Mouse (Mus musculus) forebrain, embryonic 15.5 days (tissue): Measurements from ENCODE around the gene Rfxank. TPM values are rescaled to one million over a fixed set of nuclear protein-coding genes. Genes with fewer than 3 reads are reported as not detected.

ENCODE experiments used
- ATAC-seq: fragments of 200-750 bp; cut with Nextera tagmentation; replicated peaks from 2 replicates; pipeline ENCODE4 v1.8.0; 2017; ENCODE audit warnings: mild to moderate bottlenecking, moderate TSS enrichment, moderate library complexity
- H3K27ac ChIP-seq: fragments of 300-500 bp; sonication (generic); replicated peaks from 2 replicates; pipeline ENCODE4 v1.5.1; 2015; ENCODE audit warnings: mild to moderate bottlenecking, inconsistent platforms
- H3K27me3 ChIP-seq: fragments of 300-500 bp; sonication (generic); 2 replicates; pipeline ENCODE4 v1.6.1; 2015; ENCODE audit warnings: inconsistent platforms
- H3K36me3 ChIP-seq: fragments of 300-500 bp; sonication (generic); 2 replicates; pipeline ENCODE4 v1.6.1; 2015; ENCODE audit warnings: mild to moderate bottlenecking, inconsistent platforms
- H3K4me1 ChIP-seq: fragments of 300-500 bp; sonication (generic); 2 replicates; pipeline ENCODE4 v1.6.1; 2015; ENCODE audit warnings: inconsistent platforms
- H3K4me2 ChIP-seq: fragments of 300-500 bp; sonication (generic); replicated peaks from 2 replicates; pipeline ENCODE4 v1.6.1; 2015; ENCODE audit warnings: mild to moderate bottlenecking, inconsistent platforms
- H3K4me3 ChIP-seq: fragments of 300-500 bp; sonication (generic); 2 replicates; pipeline ENCODE4 v1.5.1; 2015; ENCODE audit warnings: mild to moderate bottlenecking, inconsistent platforms
- H3K9ac ChIP-seq: fragments of 300-500 bp; sonication (generic); replicated peaks from 2 replicates; pipeline ENCODE4 v1.6.1; 2015; ENCODE audit warnings: mild to moderate bottlenecking, inconsistent platforms
- H3K9me3 ChIP-seq: fragments of 300-500 bp; sonication (generic); 2 replicates; pipeline ENCODE4 v1.6.1; 2016; ENCODE audit warnings: inconsistent platforms
- WGBS: fragments of 180-500 bp; shearing (Covaris S2); methylation state at CpG from one replicate; pipeline ENCODE4 v1.1.7; 2015; ENCODE audit warnings: mixed read lengths; 5-methylcytosine and 5-hydroxymethylcytosine counted together
- polyA plus RNA-seq: library from polyadenylated mRNA; unstranded; fragments of >200 nt; fragmentation: Nextera tagmentation; extraction: Ambion mirVana; gene quantifications from 2 replicates; pipeline ENCODE4 v1.2.1, GENCODE M21; 2015

Rfxank gene
- polyA plus RNA-seq, 1 experiment from 2014 or later: 11.5 TPM

DNA sequence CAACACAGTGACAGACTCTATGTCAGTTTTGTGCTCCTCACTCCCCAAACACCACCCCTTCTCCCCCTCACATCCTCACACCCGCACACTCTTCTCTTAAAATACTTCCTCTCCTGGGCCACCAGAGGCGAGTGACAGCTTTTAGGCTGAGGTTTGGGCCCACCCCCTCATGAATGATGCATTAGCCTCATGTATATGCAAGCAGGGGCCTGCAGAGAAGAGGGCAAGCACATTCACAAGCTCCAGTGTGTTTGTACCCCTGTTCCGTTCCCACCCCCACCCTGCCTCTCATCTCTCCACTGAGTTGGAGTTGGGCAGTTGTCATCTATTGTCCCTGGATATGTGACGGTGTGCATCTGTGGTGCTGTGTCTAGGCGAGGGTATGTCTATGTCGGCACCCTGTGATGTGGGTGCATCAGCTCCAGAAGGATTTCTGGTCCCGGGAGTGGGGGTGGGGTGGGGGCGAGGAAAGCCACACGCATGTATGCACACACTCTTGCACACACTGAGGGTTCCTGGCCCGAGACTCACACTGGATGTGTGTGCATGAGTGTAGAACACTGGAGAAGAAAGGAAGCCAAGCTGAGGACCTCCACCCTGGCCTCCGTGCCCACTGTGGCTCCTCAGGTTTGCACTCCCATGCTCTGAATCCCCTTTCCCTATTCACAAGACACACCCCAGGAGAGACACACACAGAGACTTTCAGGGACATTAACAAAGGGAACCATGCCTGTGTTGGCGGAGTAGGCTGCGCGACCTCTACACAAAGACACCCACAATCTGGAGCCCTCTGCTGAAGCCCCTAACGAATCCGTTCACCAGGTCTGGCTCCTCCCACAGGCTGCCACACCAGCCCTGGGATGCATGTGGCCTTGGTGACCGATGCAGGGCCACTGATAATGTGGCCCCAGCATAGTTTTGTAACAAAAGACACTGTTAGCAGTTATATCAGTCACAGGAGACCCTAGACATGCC is 19.9 kb downstream of the Rfxank start:
- 3% methylated on average over 17 of the region's 17 CpGs for WGBS
- H3K4me1 ChIP-seq: peaks cover 33% of the 10 kb centered on the region
- H3K4me3 ChIP-seq: peak overlapping the region; percentile 70
- peak; percentile 92 for ATAC-seq
- peak overlapping the region; percentile 70 for H3K4me2 ChIP-seq
- no peaks in the 10 kb centered on the region for H3K9me3 ChIP-seq
- H3K27ac ChIP-seq: peak overlapping the region; percentile 99
- H3K27me3 ChIP-seq: peaks cover 3% of the 10 kb centered on the region; the same call in 1 of the 2 replicates
- H3K9ac ChIP-seq: peak overlapping the region; percentile 90
- H3K36me3 ChIP-seq: peaks cover 26% of the 10 kb centered on the region

DNA sequence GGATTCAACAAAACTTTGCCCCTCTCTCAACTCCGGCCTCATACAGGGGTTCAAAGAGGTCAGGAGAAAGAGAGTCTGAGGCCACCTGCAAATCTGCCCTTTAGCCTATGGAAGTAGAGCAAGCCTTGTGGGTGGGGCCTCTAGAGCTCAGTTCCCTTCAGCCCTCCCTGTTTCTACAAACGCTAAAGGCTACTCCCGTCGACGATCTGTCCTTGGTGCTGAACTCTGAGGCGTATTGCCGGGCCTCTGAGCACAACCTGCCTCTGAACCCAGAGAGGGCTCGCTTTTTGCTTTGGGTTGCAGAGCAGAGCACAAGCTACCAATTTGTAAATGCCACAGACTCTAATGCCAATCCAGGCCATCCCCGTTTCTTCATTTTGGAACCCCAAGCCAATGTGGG is 21.3 kb downstream of the Rfxank start:
- no peaks in the 10 kb centered on the region for H3K9me3 ChIP-seq
- H3K27me3 ChIP-seq: peaks cover 3% of the 10 kb centered on the region; the same call in 1 of the 2 replicates
- H3K4me1 ChIP-seq: peaks cover 41% of the 10 kb centered on the region
- H3K9ac ChIP-seq: peak overlapping the region; percentile 90; the same call in 1 of the 2 replicates
- H3K27ac ChIP-seq: no peak overlapping the region
- peaks cover 40% of the 10 kb centered on the region for H3K36me3 ChIP-seq
- 12% methylated on average over 9 of the region's 9 CpGs for WGBS
- H3K4me3 ChIP-seq: peak overlapping the region; percentile 70
- peak overlapping the region; percentile 70 for H3K4me2 ChIP-seq
- ATAC-seq: no peak

DNA sequence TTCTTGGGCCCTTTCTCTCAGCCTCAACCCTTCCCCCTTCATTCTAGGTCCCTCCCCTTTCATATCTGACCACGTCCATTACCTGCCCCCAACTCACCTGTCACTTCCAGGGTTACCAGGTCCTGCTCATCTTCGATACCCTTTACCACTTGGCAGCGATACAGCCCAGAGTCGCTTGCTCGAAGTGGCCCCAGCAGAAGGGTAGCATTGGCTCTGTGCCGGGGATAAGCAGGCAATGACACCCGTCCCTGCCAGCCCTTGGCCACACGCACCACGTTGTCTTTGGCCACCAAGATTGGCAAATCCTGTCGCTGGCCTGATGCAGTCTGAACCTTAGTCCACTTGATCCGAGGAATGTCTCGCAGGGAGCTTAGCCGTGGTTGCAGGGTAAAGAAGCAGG is 24.1 kb downstream of the Rfxank start:
- Histone ChIP-seq H3K36me3 (peaks cover 68% of the 10 kb centered on the region), H3K4me2 (no peak overlapping the region), H3K9me3 (no peaks in the 10 kb centered on the region), H3K4me3 (no peak overlapping the region), H3K9ac (peak overlapping the region; percentile 9; the same call in 1 of the 2 replicates), H3K27ac (no peak overlapping the region), H3K27me3 (peaks cover 3% of the 10 kb centered on the region; the same call in 1 of the 2 replicates), H3K4me1 (peaks cover 47% of the 10 kb centered on the region)
- no peak for ATAC-seq
- WGBS: 72% methylated on average over 13 of the region's 13 CpGs

DNA sequence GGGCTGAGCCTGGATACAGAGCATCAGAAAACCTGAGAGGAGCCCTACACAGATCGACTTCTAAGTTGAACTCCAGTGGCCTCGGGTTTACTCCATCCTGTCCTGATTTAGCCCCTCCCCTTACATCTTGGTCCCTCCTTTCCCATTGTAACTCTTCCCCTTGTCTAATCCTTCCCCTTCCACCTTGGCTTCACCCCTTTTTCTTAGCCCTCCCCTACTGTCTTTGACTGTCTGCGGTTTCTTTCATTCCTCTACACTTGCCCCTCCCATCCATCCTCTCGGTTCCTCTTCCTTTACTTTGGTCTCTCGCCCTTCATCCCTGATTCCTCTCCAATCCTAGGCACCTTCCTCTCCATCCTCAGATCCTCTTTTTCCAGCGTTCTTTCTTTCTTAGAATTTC is 24.5 kb downstream of the Rfxank start:
- Histone ChIP-seq H3K36me3 (peaks cover 72% of the 10 kb centered on the region), H3K4me2 (no peak overlapping the region), H3K4me1 (peaks cover 50% of the 10 kb centered on the region), H3K27me3 (peaks cover 3% of the 10 kb centered on the region; the same call in 1 of the 2 replicates), H3K4me3 (no peak overlapping the region), H3K9me3 (no peaks in the 10 kb centered on the region), H3K27ac (no peak overlapping the region), H3K9ac (0 out of 2 replicates have a peak overlapping the region, but pooled peaks have one; percentile 9)
- no peak for ATAC-seq
- 22% methylated on average over 6 of the region's 6 CpGs for WGBS

DNA sequence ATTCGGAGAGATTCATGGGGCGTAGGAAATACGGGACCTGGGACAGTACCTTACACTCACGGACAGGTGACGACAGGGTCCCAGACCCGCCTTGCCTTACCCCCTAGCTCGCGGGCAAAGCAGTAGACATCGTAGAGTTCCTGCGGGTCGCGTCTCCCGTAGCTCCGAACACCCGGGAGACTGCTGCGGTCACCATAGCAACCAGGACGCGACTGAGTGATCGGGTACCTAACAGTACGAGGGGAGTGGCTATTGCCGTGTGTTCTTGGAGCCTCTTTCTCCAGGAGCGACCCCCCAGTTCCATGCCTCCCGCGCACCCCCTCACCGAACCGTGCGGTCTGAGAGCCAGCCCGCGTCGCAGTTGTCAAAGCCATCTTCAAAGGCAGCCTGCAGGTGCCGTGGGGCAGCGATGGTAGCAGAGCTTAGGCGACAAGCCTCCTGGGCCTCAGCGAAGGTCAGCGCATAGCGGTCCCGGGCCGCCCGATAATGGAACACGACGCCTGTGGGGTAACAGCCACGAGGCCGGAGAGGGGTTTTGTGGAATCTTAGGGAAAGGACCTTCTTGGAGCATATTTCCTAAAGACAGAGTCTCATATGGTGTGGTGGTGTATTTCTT is 26.4 kb downstream of the Rfxank start:
- 13% methylated on average over 43 of the region's 43 CpGs for WGBS
- H3K27me3 ChIP-seq: peaks cover 3% of the 10 kb centered on the region; the same call in 1 of the 2 replicates
- H3K4me3 ChIP-seq: no peak overlapping the region
- H3K9ac ChIP-seq: no peak overlapping the region
- H3K27ac ChIP-seq: no peak overlapping the region
- no peak overlapping the region for H3K4me2 ChIP-seq
- H3K4me1 ChIP-seq: peaks cover 41% of the 10 kb centered on the region
- H3K36me3 ChIP-seq: peaks cover 92% of the 10 kb centered on the region
- 0 out of 2 replicates have a peak, but pooled peaks have one; percentile 14 for ATAC-seq
- no peaks in the 10 kb centered on the region for H3K9me3 ChIP-seq

DNA sequence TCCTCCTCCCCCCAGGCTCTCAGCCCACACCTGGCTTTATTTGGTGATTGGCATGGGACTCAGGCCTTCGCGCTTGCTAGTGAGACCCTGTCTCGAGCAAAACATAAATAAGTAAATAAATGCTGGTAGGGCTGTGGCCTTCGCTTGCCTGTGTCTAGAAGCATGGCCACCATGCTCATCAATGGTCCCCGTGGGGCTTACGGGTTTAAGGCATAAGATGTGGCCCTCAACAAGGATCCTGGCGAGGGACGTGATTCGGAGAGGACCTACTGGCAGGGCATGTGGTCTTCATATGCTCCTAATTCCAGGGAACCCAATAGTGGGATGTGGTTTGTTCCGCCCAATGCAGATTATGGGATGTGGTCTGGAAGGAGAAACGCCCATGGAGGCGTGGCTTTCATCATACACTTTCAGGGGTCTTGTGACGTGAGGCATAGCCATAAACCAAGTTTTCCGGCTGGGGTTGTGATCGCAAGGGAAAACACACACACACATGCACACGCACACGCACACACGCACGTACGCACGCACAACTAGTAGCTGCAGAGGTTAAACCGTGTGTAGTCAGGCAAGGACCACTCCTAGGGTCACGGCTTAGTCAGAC is 27.7 kb downstream of the Rfxank start:
- H3K4me1 ChIP-seq: peaks cover 32% of the 10 kb centered on the region

DNA sequence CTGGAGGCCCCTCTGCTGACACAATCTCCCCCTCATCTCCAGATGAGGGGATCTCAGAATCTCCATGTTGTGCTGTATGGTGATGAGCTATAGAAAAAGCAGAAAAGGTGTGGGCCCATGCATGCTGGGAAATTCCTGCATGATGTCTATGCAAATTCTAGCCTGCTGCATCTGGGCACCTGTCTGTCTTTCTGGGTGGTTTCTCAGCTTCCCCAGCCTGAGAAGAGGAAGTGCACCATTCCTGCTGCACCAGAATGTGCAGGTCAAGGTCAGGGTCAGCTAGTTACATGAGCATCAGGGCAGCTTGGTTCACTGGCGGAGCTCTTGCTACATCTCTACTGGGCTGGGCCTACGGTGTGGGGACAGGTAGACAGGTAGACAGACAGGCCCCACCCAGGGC is 28.5 kb downstream of the Rfxank start:
- no peak overlapping the region for H3K27ac ChIP-seq
- H3K9me3 ChIP-seq: no peaks in the 10 kb centered on the region
- no peak overlapping the region for H3K9ac ChIP-seq
- no peak for ATAC-seq
- H3K4me2 ChIP-seq: no peak overlapping the region
- peaks cover 38% of the 10 kb centered on the region for H3K4me1 ChIP-seq
- H3K4me3 ChIP-seq: no peak overlapping the region
- H3K36me3 ChIP-seq: peaks cover 100% of the 10 kb centered on the region
- WGBS: 86% methylated on average over 2 of the region's 2 CpGs
- peaks cover 3% of the 10 kb centered on the region; the same call in 1 of the 2 replicates for H3K27me3 ChIP-seq

More for the DNA sequence above, 27.7 kb downstream of the Rfxank start:
- H3K9ac ChIP-seq: no peak overlapping the region
- H3K4me3 ChIP-seq: no peak overlapping the region
- peaks cover 3% of the 10 kb centered on the region; the same call in 1 of the 2 replicates for H3K27me3 ChIP-seq
- ATAC-seq: peak; percentile 2; the same call in 1 of the 2 replicates
- peaks cover 100% of the 10 kb centered on the region for H3K36me3 ChIP-seq
- 64% methylated on average over 23 of the region's 23 CpGs for WGBS
- H3K9me3 ChIP-seq: no peaks in the 10 kb centered on the region
- H3K27ac ChIP-seq: no peak overlapping the region
- no peak overlapping the region for H3K4me2 ChIP-seq

DNA sequence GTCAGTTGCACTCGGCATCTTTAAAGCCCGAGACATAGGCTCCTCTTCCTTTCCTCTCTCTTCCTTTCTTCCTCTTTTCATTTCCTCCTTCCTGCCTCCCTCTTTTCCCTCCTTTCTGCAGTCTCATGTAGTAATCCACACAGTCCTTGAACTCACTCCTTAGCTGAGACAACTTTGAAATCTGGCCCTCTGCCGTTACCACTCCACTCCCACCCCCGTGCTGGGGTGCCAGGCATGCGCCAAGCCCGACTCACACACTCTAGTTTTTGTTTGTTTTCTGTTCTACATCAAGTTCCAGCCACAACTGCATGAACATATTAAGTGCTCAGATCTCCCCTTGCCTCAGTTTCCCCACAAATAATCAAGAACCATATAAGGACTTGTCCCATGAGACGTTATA is 34.0 kb downstream of the Rfxank start:
- Histone ChIP-seq H3K36me3 (peaks cover 96% of the 10 kb centered on the region), H3K9ac (no peak overlapping the region), H3K4me2 (no peak overlapping the region), H3K4me1 (peaks cover 26% of the 10 kb centered on the region), H3K9me3 (no peaks in the 10 kb centered on the region), H3K27ac (no peak overlapping the region), H3K4me3 (no peak overlapping the region), H3K27me3 (no peaks in the 10 kb centered on the region)
- no peak for ATAC-seq
- 83% methylated on average over 7 of the region's 7 CpGs for WGBS

DNA sequence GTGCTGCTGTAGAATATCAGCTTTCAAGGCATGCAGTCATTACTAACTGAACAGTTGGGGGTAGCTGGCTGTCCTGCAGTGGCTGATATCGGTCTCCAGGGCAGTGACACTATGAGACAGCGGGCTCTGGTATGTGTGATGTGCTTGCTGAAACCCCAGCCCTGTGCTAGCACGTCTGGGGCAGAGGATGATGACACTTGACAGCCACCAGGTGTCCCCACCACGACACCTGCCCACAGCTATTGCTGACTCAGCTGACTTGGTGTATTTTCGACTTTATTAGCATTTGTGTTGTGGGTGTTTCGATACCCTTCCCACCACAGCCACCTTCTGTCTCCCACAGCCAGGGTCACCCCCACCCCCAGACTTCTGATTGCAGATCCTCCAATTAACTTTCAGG is 34.4 kb downstream of the Rfxank start:
- H3K27me3 ChIP-seq: no peaks in the 10 kb centered on the region
- H3K9me3 ChIP-seq: no peaks in the 10 kb centered on the region
- H3K4me1 ChIP-seq: peaks cover 22% of the 10 kb centered on the region
- 0 out of 2 replicates have a peak, but pooled peaks have one; percentile 37 for ATAC-seq
- H3K9ac ChIP-seq: no peak overlapping the region
- H3K36me3 ChIP-seq: peaks cover 96% of the 10 kb centered on the region
- WGBS: 18% methylated on average over 6 of the region's 6 CpGs
- H3K27ac ChIP-seq: no peak overlapping the region
- no peak overlapping the region for H3K4me3 ChIP-seq
- H3K4me2 ChIP-seq: no peak overlapping the region

DNA sequence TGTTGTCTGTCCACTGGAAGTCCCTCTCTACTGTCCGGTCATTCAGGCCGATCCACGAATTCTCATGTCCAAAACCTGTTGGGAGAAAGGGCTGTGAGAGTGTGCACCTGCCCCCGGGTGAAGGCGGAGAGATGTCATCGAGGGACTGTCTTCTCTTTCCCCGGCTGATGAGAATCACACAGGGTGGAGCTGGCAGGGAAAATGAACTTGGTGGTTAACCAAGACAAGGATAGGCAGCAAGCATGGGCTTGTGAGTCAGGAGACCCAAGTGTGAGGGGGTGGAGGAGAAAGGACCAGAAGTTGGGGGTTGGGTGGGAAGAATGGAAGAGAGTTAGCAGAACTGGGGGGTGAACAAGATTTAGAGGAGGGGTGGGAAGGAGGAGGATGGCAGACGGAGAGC is 38.7 kb downstream of the Rfxank start:
- 89% methylated on average over 8 of the region's 8 CpGs for WGBS
- ATAC-seq: no peak
- no peaks in the 10 kb centered on the region for H3K27me3 ChIP-seq
- H3K27ac ChIP-seq: no peak overlapping the region
- H3K4me3 ChIP-seq: no peak overlapping the region
- no peaks in the 10 kb centered on the region for H3K9me3 ChIP-seq
- H3K4me2 ChIP-seq: no peak overlapping the region
- peaks cover 96% of the 10 kb centered on the region for H3K36me3 ChIP-seq
- no peak overlapping the region for H3K9ac ChIP-seq
- H3K4me1 ChIP-seq: peaks cover 9% of the 10 kb centered on the region

DNA sequence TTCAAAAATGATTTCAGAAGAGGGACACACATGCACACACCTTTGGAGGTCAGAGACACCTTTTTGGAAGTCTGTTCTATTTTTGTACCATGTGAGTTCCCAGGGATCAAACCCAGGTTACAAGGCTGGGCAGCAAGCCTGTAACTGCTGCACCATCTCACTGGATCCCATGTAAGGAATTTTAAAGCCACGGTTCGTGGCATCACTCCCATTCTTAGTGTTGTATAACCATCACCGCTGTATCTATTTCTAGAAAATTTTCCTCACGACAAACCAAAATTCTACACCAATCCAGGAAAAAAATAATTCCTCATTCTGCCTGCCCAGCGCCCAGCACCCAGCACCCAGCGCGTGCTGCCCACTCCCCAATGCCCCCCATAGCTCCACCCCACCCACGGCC is 39.7 kb downstream of the Rfxank start:
- Histone ChIP-seq H3K9ac (no peak overlapping the region), H3K36me3 (peaks cover 99% of the 10 kb centered on the region), H3K4me1 (no peaks in the 10 kb centered on the region), H3K4me2 (no peak overlapping the region), H3K27ac (no peak overlapping the region), H3K27me3 (no peaks in the 10 kb centered on the region), H3K9me3 (no peaks in the 10 kb centered on the region), H3K4me3 (no peak overlapping the region)
- no peak for ATAC-seq
- WGBS: 83% methylated on average over 8 of the region's 8 CpGs

DNA sequence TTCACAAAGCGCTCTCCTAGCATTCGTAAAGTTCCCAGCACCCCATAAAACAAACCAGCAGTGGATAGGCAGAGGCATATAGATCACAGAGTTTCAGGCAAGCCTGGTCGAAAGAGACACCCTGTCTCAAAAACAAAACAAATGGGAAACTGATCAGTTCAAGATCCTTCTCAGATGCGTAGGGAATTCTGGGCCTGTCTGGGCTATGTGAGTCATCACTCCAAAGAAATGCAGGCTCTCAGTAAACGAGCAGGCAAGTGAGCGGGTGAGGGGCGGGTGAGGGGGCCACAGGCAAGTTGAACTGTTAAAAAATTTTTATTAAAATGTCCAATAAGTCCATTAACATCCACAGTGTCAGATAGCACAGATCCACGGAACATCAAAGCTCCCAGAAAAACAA is 46.2 kb downstream of the Rfxank start:
- H3K4me1 ChIP-seq: peaks cover 8% of the 10 kb centered on the region
- no peak overlapping the region for H3K9ac ChIP-seq
- ATAC-seq: no peak
- H3K9me3 ChIP-seq: no peaks in the 10 kb centered on the region
- no peak overlapping the region for H3K27ac ChIP-seq
- WGBS: 67% methylated on average over 8 of the region's 8 CpGs
- H3K36me3 ChIP-seq: peaks cover 42% of the 10 kb centered on the region
- H3K4me2 ChIP-seq: no peak overlapping the region
- peaks cover 23% of the 10 kb centered on the region for H3K27me3 ChIP-seq
- H3K4me3 ChIP-seq: no peak overlapping the region
